Mouse (Mus musculus) monocyte, adult 59 days (primary cell): ENCODE data around the gene Olfr847. TPM values are rescaled to one million over a fixed set of nuclear protein-coding genes. Genes with fewer than 3 reads are reported as not detected.

Source experiments
- total RNA-seq, 2 experiments: library from RNA; stranded (reverse); gene quantifications; one replicate each; pipeline ENCODE4 v1.2.4; 2023

Gene Olfr847
- total RNA-seq: not detected

GRCm38 (mm10) chr9:19378569-19378968, at the start of gene Olfr847:
TSS of gene Olfr847 (minus strand) at chr9:19378669.

GRCm38 (mm10) chr9:19363905-19364304, 14.6 kb downstream of the Olfr847 start, which contains the start of gene Olfr846:
TSS of gene Olfr846 (minus strand) at chr9:19364005.

GRCm38 (mm10) chr9:19336157-19336556, 42.3 kb downstream of the Olfr847 start, which contains the start of gene Olfr845:
TSS of gene Olfr845 (plus strand) at chr9:19336457.

Other genes with a start within 250 kb of the Olfr847 start
- gene Olfr837, start 242.4 kb downstream of the Olfr847 start, total RNA-seq: not detected
- gene Olfr839-ps1, start 201.4 kb downstream of the Olfr847 start, total RNA-seq: not detected
- not detected for gene Olfr843, start 126.7 kb downstream of the Olfr847 start, total RNA-seq
- gene Olfr844, start 62.3 kb downstream of the Olfr847 start, total RNA-seq: not detected
- not detected for gene Olfr845, start 42.2 kb downstream of the Olfr847 start, total RNA-seq
- gene Olfr846, start 14.7 kb downstream of the Olfr847 start, total RNA-seq: not detected
- not detected for gene Olfr849, start 61.6 kb upstream of the Olfr847 start, total RNA-seq
- gene Olfr850, start 99.6 kb upstream of the Olfr847 start, total RNA-seq: not detected
- not detected for gene Olfr851, start 114.6 kb upstream of the Olfr847 start, total RNA-seq
- not detected for gene Olfr853, start 162.4 kb upstream of the Olfr847 start, total RNA-seq
- not detected for gene Olfr854, start 188.7 kb upstream of the Olfr847 start, total RNA-seq
- not detected for gene Olfr855, start 203.9 kb upstream of the Olfr847 start, total RNA-seq
- gene Zfp317, start 243.4 kb upstream of the Olfr847 start, total RNA-seq: 10 to 100 TPM; 12.4 to 17.1 TPM